Comparison of ENCODE assay signal across 25 mouse cellular contexts in the genomic region with DNA sequence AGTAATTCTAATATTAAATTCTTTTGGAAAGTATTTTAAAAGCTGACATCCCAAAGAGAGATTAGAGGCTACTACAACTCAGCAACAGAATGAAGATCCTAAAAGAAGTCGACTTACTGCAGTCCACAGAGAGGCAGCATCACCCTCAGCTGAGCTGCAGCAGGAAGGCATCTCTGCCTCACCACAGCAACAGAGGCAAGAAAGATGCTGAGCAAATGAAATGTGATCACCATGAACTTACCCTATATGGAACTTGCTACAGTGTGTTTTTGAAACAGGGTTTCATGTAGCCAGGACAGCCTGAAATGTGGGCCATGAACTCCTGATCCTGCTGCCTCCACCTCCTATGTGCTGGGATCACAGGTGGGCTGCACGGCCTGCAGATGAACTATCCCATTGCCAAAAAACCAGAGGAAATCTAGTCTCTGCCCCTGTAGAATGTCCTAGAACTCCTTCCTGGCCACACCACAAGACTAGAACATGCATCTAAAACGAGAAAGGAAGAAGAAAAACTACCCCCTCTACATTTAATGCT.
A peak's percentile ranks its signal among the peaks of the same experiment; 100 is the strongest.
DNase-seq lines count a peak whose midpoint lies in the region; ATAC-seq and TF ChIP-seq lines count a peak whose summit lies in the region.
"Had no signal": no experiment of that assay in that cellular context is flagged by ENCODE, and none has a peak within 500 bp of the region (broad histone marks: within the 10 kb centered on the region; RNA-seq: fewer than 3 reads in every experiment).

No protein-coding gene starts in this region.

- H3K4me1 ChIP-seq in midbrain, embryonic 13.5 days (replicated peaks), result peaks cover 15% of the 10 kb centered on the region
- peaks cover 6% of the 10 kb centered on the region; the same call in 1 of the 2 replicates for H3K4me1 ChIP-seq in midbrain, embryonic 16.5 days (ENCODE audit: control insufficient read depth, insufficient read depth, low read length)
- no peaks in the 10 kb centered on the region for H3K4me1 ChIP-seq in embryonic facial prominence, embryonic 14.5 days (ENCODE audit: control insufficient read depth, insufficient read depth, low read length)

- TF ChIP-seq CTCF in gastrocnemius, adult 2 months (IDR thresholded peaks at IDR 0.05), result peak; percentile 30; the same call in 1 of the 2 replicates

- H3K9me3 ChIP-seq in midbrain, embryonic 13.5 days, result no peaks in the 10 kb centered on the region
- no peaks in the 10 kb centered on the region for H3K9me3 ChIP-seq in midbrain, embryonic 16.5 days (replicated peaks; ENCODE audit: control insufficient read depth, low read length, poor library complexity, severe bottlenecking)
- H3K9me3 ChIP-seq in embryonic facial prominence, embryonic 14.5 days (ENCODE audit: control insufficient read depth, low read length), result no peaks in the 10 kb centered on the region
- H3K9me3 ChIP-seq: liver, embryonic 12.5 days; midbrain, embryonic 12.5 days; neural tube, embryonic 15.5 days had no signal

- H3K27me3 ChIP-seq in midbrain, embryonic 13.5 days, result no peaks in the 10 kb centered on the region
- no peaks in the 10 kb centered on the region for H3K27me3 ChIP-seq in midbrain, embryonic 16.5 days (ENCODE audit: control insufficient read depth, insufficient read depth, low read depth, low read length)
- H3K27me3 ChIP-seq in embryonic facial prominence, embryonic 14.5 days (replicated peaks; ENCODE audit: control insufficient read depth, insufficient read depth, low read length), result no peaks in the 10 kb centered on the region
- H3K27me3 ChIP-seq: liver, embryonic 12.5 days; midbrain, embryonic 12.5 days; neural tube, embryonic 15.5 days had no signal

- H3K4me3 ChIP-seq in gastrocnemius, adult 2 months, result peak overlapping the region; percentile 31
- no peak overlapping the region for H3K4me3 ChIP-seq in midbrain, embryonic 13.5 days (replicated peaks)
- no peak overlapping the region for H3K4me3 ChIP-seq in midbrain, embryonic 16.5 days (ENCODE audit: low read depth, low read length)
- H3K4me3 ChIP-seq in embryonic facial prominence, embryonic 14.5 days (ENCODE audit: low read depth, low read length), result no peak overlapping the region
- H3K4me3 ChIP-seq: left cerebral cortex, adult 2 months; liver, embryonic 12.5 days; midbrain, embryonic 12.5 days; neural tube, embryonic 15.5 days had no signal

- no peak overlapping the region for H3K4me2 ChIP-seq in midbrain, embryonic 13.5 days (replicated peaks)
- H3K4me2 ChIP-seq in midbrain, embryonic 16.5 days (ENCODE audit: low read length), result no peak overlapping the region
- no peak overlapping the region for H3K4me2 ChIP-seq in embryonic facial prominence, embryonic 14.5 days (ENCODE audit: low read depth, low read length)
- H3K4me2 ChIP-seq: heart, embryonic 11.5 days; hindbrain, embryonic 14.5 days; liver, embryonic 12.5 days; midbrain, embryonic 12.5 days; neural tube, embryonic 15.5 days had no signal

- H3K9ac ChIP-seq in midbrain, embryonic 13.5 days (replicated peaks), result 0 out of 2 replicates have a peak overlapping the region, but pooled peaks have one; percentile 23
- H3K9ac ChIP-seq in midbrain, embryonic 16.5 days (ENCODE audit: low read depth, low read length), result no peak overlapping the region
- H3K9ac ChIP-seq in embryonic facial prominence, embryonic 14.5 days (ENCODE audit: low read depth, low read length), result no peak overlapping the region
- H3K9ac ChIP-seq: hindbrain, embryonic 14.5 days; liver, embryonic 12.5 days; liver, postnatal 0 days; midbrain, embryonic 12.5 days; neural tube, embryonic 15.5 days had no signal

- ATAC-seq in midbrain, embryonic 13.5 days, result no peak
- no peak for ATAC-seq in midbrain, embryonic 16.5 days
- ATAC-seq in embryonic facial prominence, embryonic 14.5 days (ENCODE audit: low read depth), result no peak
- ATAC-seq: forebrain, embryonic 14.5 days; liver, embryonic 12.5 days; liver, postnatal 0 days had no signal

- DNase-seq in gastrocnemius, adult 2 months, result peak; percentile 44
- no peak for DNase-seq in gastrocnemius, postnatal 36 days
- peak; percentile 54 for DNase-seq in embryonic facial prominence, embryonic 14.5 days (ENCODE audit: low spot score)
- no peak for DNase-seq in urinary bladder, postnatal 14 days (ENCODE audit: low spot score)
- DNase-seq in adrenal gland, adult 18-20 months (ENCODE audit: low spot score in 2 of 2), result no peak
- DNase-seq: adrenal gland, postnatal 10 days; cerebellum, adult 11 months; cerebellum, adult 9-10 months; gastrocnemius, postnatal 10 days; heart, adult 18-20 months; heart, postnatal 4 days; kidney, adult 11 months; kidney, postnatal 14 days; liver, postnatal 0 days; lung, postnatal 36 days; right cerebral cortex, adult 18-20 months had no signal

- 79% methylated on average over 3 of the region's 3 CpGs for WGBS in midbrain, embryonic 13.5 days
- WGBS in midbrain, embryonic 16.5 days, result 76% methylated on average over 3 of the region's 3 CpGs
- WGBS in embryonic facial prominence, embryonic 14.5 days, result 61% methylated on average over 3 of the region's 3 CpGs

- H3K27ac ChIP-seq in gastrocnemius, adult 2 months, result peak overlapping the region; percentile 96
- no peak overlapping the region for H3K27ac ChIP-seq in midbrain, embryonic 13.5 days
- no peak overlapping the region for H3K27ac ChIP-seq in midbrain, embryonic 16.5 days (ENCODE audit: low read length)
- no peak overlapping the region; the same call in 1 of the 2 replicates for H3K27ac ChIP-seq in embryonic facial prominence, embryonic 14.5 days (replicated peaks; ENCODE audit: low read depth, low read length)
- H3K27ac ChIP-seq: hindbrain, embryonic 14.5 days; left cerebral cortex, adult 2 months; liver, embryonic 12.5 days; midbrain, embryonic 12.5 days; neural tube, embryonic 15.5 days had no signal

- H3K36me3 ChIP-seq in midbrain, embryonic 13.5 days, result no peaks in the 10 kb centered on the region
- H3K36me3 ChIP-seq in midbrain, embryonic 16.5 days (ENCODE audit: control insufficient read depth, insufficient read depth, low read length), result no peaks in the 10 kb centered on the region
- no peaks in the 10 kb centered on the region for H3K36me3 ChIP-seq in embryonic facial prominence, embryonic 14.5 days (ENCODE audit: control insufficient read depth, insufficient read depth, low read length)
- H3K36me3 ChIP-seq: liver, embryonic 12.5 days; midbrain, embryonic 12.5 days; neural tube, embryonic 15.5 days had no signal

- intact Hi-C loops in gastrocnemius, adult 2 months (cut with DNase I), result no loop called here
- intact Hi-C loops in gastrocnemius, postnatal 36 days (cut with DNase I), result loop anchor here (5.0 kb wide), 2 partner anchors 80 to 250 kb away; no protein-coding TSS in a partner anchor

Comparison
In these comparisons a context has a peak if more than half of its experiments do, and no peak if none do; other contexts are left out.
1. DNase-seq: peak in gastrocnemius, adult 2 months (single experiment) and embryonic facial prominence, embryonic 14.5 days (single experiment); none in gastrocnemius, postnatal 36 days (0 of 2), urinary bladder, postnatal 14 days (single experiment) and adrenal gland, adult 18-20 months (0 of 2).